Mouse (Mus musculus): ENCODE data around the gene Zbtb38.

GRCm38 (mm10) chr9:96660510-96661244 lies 92.0 kb downstream of the Zbtb38 start:
- TF ChIP-seq CTCF (IDR thresholded peaks at IDR 0.05; ENCODE audit: control insufficient read depth, insufficient read depth, low read length) (no peak), POLR2A (IDR thresholded peaks at IDR 0.05; ENCODE audit: borderline replicate concordance, control insufficient read depth, low read depth, low read length) (no peak)
